Mouse (Mus musculus): ENCODE results near the gene Phf12. TPM values are rescaled to one million over a fixed set of nuclear protein-coding genes. Genes with fewer than 3 reads are reported as not detected.

Phf12 gene
- total RNA-seq (2021) = 10 to 100 TPM; 42.3 to 51.8 TPM
- long read RNA-seq, experiment 1, full-length matches to known transcripts = 3 of 12 reads
- long read RNA-seq, experiment 1, partial matches to known transcripts = 8 of 12 reads
- long read RNA-seq, experiment 1, other reads (novel, unspliced or antisense) = 1 of 12 reads
- long read RNA-seq, experiment 2, full-length matches to known transcripts = 2 of 17 reads
- long read RNA-seq, experiment 2, partial matches to known transcripts = 13 of 17 reads
- long read RNA-seq, experiment 2, other reads (novel, unspliced or antisense) = 2 of 17 reads

DNA sequence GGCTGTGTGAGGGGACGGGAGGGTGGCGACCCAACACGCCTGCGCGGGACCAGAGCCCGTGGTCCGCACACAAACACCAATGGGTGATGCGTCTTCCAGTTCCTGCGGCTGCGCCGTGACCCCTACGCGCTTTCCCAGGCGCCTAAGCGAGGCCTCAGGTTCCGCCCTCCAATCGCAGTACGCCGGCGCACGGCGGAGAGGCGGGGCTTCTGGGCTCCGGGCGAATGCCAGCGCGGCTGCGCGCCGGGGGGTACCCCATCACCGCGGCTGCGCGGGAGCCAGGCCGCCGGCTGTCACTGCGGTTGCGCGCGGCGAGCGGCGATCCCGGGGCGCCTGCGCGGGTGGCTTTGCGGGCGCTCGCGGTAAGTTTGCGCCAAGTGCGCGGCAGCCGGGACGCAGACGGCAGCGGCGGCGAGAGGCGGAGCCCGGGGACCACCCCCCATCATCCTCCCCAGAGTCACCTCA, at the start of gene Phf12:
Phf12 (plus strand) TSS at position 314 of the 465 bp plus-strand sequence.
- DNase-seq (ENCODE audit: low spot score in 2 of 2) = peak; percentile 99

DNA sequence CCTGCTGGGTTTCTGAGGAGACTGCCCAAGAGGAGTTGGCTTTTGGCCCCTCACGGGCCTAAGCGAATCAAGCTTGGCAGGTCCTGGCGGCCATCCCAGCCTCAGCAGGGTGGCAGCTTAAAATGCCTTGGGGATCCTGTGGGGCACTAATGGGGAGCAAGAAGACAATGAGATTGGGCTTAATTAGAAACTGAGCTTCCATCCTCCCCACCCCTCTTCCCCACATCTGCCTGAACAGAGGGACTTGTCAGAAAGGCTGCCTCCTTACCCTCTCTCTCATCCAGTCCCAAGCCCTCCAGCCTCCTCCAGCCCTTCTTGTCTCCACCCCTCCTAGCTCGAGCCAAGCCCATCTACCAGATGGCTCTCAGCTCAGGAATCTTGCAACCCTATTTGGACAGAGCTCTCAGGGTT, 48.4 kb upstream of the Phf12 start:
- DNase-seq (ENCODE audit: low spot score in 2 of 2) = no peak

DNA sequence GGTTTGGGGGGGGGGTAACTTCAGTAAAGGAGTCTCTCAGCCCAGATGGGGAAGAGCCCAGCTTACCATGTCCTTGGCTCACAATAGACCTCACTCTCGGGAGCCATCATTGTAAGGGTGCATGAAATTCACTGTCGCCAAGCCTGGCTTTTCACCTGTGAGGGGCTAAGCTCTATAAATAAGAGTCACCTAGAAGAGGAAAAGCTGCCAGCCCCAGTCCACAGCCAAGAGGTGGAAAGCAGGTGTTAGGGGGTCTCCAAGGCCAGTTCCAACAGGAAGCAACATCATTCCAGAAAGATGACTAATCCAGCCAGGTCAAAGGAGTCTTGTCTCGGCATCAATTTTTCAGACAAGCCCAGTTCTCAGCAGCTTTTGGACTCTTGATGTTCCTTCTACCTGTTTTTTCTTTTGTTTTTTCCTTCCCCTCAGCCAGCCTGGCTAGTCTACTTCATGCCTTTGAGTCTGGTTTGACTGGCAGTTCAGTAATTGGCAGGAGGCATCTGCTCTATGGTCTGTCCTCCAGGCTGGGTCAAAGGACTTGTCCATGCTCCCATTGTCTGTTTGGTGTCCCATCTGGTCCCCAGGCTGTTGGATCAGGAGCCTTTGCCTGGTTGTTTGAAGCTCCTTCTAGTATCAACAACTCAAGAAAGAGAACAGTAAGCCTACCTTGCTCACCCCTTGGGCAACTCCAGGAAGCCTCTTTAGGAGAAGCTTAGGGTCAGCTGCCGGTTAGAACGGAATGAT, 47.8 kb upstream of the Phf12 start:
- no peak for DNase-seq (ENCODE audit: low spot score in 2 of 2)

DNA sequence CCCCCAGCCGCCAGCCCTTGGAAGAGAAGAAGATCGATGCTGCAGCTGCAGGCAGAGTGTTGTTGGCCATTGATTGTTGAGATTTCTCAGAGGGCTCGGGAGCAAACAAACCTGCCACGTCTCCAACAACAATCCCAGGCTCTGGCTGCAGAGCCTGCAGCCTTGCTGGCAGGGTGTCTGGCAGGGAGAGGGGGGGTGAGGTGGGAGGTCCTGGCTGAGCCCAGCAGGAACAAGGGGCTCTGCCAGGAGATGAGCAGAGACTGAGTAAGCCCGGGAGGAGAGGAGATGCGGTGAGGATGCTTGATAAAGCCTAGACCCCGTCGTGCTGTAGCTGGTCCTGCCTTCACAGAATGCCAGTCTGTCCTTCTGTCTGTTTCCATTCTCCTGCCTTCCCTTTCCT, 45.7 kb upstream of the Phf12 start:
- no peak for DNase-seq (ENCODE audit: low spot score in 2 of 2)

DNA sequence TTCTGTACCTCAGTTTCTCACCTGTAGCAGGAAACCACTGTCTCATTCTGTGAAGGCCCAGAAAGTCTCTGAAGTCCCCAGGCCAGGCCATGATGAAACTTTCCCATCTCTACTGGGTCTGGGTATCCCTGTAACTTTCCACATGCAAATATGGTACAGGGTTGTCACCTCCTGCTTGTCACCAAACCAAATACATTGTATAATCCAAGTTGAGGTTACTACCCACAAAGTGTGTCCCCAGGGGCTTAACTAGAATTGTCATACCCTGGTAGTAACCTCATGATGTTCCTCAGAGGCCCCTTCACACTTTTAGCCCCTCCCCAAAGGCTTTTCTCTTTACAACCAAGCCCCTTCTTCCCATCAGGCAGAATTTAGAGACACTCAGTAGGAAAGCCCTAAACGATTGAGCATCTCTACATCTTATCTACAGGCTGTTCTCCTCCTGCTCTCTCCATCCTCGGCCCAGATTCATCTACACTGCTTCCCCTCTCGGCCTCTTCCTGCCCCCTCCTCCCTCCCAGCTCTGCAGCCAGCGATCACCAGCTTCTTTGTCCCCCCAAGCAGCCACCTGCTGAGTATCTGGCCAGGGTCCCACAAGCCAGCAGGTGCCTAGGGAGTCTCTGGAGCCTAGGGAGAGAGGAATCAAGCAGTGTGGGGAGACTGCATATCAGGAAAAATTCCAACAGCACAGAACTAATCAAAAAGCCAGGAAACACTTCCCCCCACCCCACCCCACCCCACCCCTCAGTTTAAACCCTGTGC, 44.7 kb upstream of the Phf12 start:
- DNase-seq (ENCODE audit: low spot score in 2 of 2) = no peak

DNA sequence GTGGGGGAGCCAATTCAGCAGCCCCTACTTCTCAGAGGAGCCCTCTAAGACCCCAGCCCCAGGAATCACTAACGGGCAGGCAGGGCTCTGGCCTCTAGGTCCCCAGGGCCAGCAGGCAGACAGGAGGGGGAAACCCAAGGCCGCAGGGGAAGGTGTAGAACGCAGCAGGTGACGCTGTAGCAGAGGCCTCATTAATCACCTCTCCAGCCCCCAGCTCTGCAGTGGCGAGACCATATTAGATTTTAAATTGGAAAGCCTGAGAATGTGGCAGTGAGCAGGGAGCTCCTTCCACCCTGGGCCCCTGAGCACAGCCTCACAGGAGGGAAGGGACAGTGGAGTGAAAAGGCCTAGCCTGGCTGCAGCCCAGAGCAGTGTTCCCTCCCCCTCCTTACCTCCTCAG, 40.3 kb upstream of the Phf12 start:
- DNase-seq (ENCODE audit: low spot score in 2 of 2) = no peak

DNA sequence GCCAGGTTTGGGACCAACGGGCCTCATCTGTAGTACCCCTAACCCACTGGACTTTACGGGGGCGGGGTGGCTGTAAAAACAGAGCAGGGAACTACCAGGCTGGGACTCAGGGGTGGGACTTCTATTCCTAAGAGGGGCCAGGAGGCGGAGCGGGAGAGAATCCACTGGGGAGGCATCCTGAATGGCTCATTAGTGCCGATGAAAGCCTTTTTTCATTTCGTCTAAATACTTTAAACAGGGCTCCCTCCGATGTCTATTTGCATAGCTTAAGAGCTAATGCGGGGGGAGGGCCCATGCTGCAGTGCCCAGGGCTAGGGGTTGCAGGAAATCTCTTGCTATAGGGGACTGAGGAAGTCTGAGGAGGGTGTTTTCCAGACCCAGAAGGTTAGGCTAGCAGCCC, 34.7 kb upstream of the Phf12 start:
- DNase-seq (ENCODE audit: low spot score in 2 of 2) = no peak

DNA sequence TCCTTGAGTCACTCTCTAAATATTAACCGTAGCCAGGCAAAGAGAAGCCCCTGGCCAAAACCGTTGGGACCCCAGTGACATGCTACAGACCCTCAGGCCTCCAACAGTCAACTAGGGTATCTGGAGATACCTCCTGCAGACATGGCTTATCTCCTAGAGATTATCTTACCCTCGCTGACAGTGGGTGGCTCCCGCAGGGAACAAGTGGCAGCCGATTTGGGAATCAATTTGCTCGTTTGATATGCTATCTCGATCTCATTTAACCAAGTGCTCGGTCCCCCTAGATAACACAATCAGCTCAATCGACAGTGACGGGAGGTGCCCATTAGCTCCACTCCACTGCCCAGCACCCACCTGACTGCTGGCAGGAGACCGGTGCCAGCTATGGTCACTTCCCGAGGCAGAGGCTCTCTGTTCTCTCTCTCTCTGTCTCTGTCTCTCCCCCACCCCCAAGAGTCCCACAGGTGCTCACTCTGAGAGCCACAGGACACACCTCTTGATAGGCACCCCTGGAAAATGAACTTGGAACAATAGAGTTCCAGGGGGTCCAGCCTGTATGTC, 32.3 kb upstream of the Phf12 start:
- DNase-seq (ENCODE audit: low spot score in 2 of 2) = no peak

DNA sequence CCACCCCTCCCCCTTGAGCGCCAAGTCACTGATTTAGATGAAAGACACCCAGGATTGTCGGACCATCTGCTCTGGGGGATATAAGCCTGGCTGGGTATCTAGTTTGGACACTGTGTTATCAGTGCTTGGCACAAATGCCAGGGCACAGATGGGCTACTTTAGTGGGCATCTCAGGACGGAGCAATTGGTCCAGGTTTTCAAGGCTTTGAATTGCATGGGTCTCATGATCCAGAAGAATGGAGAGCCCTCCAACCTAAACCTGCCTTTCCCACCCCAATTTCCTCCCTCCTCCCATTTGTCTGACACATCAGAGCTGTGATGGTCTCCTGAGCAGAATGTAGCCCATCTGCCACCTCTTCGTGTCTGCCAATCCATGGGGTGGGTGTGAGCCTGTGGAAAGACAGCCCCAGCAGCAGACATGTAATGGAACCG, 31.7 kb upstream of the Phf12 start:
- no peak for DNase-seq (ENCODE audit: low spot score in 2 of 2)

DNA sequence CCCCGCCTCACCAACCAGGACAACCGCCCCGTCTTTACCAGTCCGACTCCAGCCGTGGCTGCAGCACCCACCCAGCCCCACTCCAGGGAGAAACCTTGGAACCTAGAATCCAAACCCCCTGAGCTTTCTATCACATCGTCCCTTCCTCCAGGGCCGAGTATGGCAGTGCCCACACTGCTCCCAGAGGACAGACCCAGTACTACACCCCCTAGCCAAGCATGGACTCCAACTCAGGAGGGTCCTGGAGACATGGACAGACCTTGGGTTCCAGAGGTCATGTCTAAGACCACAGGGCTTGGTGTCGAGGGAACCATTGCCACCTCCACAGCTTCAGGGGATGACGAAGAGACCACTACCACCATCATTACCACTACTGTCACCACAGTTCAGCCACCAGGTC, 28.9 kb upstream of the Phf12 start:
- DNase-seq (ENCODE audit: low spot score in 2 of 2) = no peak

DNA sequence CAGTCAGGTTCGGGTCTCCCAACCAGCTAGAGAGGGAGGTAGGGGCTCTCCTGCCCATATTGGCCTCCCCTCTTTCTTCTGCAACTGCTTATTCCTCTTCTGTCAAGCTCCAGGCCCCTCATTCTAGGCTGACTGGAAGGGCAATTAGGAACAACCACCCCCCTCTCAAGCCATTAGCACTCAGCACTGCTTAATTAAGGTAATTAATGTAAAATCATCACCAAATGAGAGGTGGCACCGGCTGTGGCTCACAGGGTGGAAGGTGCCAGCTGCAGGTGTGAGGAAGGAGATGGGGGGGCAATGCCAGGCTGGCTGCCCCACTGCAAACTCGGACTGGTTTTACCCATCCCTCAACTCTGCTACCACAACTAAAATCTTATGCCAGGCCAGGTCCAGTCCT, 26.1 kb upstream of the Phf12 start:
- DNase-seq (ENCODE audit: low spot score in 2 of 2) = no peak

DNA sequence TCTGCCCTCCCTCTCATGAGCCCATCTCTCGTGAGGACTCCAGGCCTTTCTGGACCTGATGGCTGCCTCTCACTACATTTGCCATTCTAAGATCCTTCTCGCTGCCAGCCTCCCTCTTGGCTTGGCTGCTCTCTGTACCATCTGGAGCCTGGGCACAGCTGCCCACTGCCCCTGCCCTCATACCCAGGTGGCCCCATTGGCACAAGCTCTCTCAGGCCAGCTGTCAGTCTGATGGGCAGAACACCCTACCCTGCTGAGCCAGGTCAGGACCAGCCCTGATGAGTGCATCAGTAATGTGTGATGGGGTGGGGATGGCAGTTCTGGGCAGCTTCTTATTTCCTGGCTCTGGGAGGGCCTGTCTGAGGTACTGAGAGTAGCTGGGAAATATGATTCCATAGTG, 24.3 kb upstream of the Phf12 start:
- DNase-seq (ENCODE audit: low spot score in 2 of 2) = no peak

DNA sequence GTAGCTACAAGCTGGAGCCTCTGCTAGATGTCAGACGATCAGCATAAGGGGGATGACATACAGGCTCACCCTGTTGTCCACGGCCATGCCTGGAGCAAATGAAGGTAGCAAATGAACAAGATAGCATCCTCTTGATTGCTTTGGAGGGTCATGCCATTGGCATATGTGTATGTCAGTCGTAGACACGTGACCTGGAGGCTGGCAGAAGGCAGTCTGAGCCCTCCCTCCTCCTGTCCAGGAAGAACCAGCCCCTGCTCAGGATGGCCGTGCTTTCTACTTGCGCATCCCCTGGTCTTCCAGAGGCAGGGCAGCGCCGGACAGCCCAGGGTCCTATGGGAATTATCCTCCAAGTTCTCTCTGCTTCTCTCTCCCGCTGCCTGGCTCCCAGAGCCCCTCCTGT, 23.6 kb upstream of the Phf12 start:
- no peak for DNase-seq (ENCODE audit: low spot score in 2 of 2)

DNA sequence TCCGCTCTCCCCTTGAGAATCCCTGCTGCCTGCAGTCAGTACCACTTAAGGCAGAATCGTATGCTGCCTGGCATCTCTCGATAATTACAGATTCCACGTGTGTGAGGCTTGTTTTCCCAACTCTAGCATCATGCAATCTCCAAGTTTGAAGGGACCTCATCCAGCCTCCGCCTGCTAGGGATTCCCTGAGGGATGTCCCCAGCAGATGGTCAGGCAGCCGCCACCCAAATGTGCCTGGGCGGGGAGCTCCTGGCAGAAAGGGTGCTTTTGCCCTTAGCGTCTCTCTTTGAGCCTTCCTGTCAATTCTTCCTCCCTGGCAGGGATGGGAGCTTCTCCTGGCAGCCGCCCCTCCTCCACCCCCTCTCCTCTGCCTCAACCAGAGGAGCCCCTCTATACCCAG, 22.4 kb upstream of the Phf12 start:
- DNase-seq (ENCODE audit: low spot score in 2 of 2) = no peak

DNA sequence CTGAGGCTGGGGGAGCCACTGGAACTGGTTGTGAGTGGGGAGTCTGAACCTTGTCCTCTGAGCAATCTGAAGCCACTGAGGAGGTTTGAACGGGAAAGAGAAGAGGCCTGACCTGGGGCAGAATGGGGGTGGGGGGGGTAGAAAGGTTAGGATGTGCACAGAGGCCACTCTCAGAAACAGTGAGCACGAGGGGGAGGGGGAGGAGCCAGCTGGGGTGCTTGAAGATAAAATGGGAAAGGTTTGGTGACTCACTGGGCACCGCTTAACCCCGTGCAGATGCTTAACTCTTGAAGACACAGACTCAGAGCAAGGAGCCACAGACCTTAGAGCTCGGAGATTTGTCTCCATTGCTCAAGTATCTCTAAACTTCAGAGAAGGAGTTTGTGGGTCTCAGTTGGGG, 21.7 kb upstream of the Phf12 start:
- DNase-seq (ENCODE audit: low spot score in 2 of 2) = no peak

DNA sequence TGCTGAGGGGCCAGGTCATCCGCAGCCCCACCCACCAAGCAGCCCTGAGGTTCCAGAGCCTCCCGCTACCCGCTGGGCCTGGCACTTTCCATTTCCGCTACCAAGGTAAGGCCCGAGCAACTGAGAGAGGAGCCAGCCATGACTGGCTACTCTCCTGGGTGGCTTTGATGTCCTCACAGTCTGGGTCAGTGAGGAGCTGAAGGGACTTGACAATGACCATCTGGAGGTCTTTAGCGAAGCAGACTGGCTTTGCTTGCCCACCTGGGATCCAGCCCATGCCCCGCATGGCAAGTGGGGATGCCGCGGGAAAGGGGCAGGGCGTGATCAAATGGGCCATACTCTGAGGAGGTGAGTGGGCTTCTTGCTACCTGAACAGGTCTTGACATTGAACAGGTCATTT, 19.6 kb upstream of the Phf12 start:
- no peak for DNase-seq (ENCODE audit: low spot score in 2 of 2)

DNA sequence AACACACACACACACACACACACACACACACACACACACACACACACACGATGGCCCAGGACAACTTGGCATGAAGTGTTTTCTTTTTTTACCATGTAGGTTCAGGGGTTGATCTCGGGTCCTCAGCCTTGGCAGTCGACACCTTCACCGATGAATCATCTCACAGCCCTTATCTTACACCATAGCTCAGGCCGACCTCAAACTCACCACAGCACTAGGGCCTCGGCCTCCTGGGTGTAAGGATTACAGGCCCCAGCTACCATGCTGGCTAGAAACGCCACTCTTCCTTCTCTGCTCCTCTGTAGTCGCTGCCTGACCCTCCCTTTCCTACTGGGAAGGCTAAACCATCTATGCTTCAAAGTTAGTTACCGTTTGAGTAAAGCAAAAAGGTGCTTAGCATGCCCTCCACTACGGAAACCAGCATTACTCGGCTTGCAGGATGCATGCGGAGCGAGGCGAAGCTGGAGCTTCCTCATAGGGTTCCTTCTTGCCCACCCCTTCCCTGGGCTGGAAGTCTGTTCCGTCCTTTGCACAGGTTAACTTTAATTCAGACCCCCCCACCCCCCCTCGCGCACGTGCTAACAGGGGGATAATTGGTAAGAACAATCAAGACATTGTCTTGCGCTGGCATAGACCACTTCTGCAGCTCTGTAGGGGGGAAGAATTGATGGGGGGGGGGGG, 18.0 kb upstream of the Phf12 start:
- no peak for DNase-seq (ENCODE audit: low spot score in 2 of 2)

DNA sequence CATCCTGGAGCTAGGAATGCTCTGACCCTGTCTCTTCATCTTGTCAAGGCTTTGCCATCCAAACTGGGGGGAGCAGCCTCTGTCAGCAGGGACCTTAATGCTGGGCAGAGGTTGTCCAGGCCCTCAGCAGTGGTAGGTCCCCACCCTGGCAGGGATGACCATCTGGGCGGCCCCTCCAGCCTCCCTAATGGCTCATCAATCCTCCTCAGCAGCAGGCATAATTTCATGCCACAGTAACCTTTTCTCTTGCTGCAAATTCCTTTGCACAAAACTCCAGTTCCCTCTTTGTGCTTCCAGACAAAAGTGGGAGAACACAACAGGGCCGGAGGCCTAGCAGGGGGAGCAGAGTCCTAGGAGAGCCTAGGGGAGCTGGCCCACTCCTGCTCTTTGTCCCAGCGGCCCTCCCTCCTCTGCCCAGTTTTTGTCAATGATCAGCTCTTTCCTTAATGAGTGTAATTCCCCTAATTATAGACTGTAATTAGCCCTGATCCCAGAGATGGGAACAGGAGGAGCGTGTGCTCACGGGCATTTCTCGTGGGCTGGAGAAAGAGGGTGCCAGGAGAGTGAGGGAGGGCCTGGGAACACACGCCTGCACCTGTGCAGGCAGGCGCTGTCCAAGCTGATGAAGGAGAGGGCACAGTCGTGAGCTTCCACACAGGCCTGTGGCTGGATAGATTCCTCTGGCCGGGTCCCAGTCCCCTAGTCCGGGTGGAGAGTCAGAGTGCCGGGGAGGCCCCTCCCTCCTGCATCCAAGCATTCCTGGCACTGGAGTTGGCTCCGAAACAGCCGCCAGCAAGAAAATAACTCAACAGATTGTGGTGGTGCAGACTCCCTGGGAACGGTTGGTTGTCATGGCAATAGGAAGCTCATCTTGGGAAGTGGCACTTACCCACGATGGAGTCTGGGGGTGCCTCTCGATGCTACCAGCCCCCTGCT, 17.2 kb upstream of the Phf12 start:
- no peak for DNase-seq (ENCODE audit: low spot score in 2 of 2)

DNA sequence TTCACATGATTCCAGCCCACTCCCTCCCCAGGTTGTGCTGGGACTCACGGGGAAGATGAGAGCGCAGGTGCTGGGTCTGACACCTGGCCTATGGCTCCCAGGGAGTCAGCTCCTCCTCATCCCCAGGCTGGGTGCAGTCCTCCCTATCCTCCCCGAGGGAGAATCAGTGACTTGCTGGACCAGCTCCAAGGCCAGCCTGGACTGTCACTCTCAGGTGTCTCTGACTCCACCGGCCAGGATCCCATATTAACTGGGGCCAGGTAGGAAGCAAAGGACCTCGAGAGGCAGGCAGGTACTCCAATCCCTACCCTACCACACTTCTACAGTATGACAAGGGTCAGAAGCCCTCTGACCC, 16.5 kb upstream of the Phf12 start:
- DNase-seq (ENCODE audit: low spot score in 2 of 2) = no peak

DNA sequence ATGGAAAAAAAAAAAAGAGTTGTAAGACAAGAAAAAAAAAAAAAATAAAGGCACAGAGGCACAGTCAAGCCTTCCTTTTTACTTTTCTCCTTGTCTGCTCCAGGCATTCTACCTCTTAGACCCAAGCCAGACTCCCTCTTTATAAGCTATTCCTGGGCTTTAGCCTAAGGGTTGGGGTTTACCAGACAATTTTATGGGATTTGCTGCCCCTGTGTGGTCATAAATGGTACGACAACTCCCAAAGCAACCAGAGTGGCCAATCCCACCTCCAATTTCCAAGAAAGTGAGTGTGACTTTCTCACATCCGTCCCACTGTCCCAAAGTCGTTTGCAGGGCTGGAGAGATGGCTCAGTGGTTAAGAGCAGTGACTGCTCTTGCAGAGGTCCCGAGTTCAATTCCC, 15.4 kb upstream of the Phf12 start:
- peak; percentile 69 to 77 for DNase-seq (ENCODE audit: low spot score in 2 of 2)

Measured in adrenal gland, adult 18-20 months (tissue).